Mouse (Mus musculus) midbrain, embryonic 16.5 days (tissue): ENCODE data around the gene Abhd17c. TPM values are rescaled to one million over a fixed set of nuclear protein-coding genes. Genes with fewer than 3 reads are reported as not detected.

Experiments
- ATAC-seq: fragments of 200-750 bp; cut with Nextera tagmentation; 2 replicates; pipeline ENCODE4 v1.8.0; 2017; ENCODE audit warnings: moderate TSS enrichment
- H3K27ac ChIP-seq: fragments of 300-500 bp; sonication (generic); 2 replicates; pipeline ENCODE4 v1.5.1; 2014; ENCODE audit warnings: mild to moderate bottlenecking, low read length, mixed read lengths
- H3K27me3 ChIP-seq: fragments of 300-500 bp; sonication (generic); 2 replicates; pipeline ENCODE4 v1.6.1; 2014; ENCODE audit warnings: low read depth, low read length, mixed read lengths; ENCODE audit not compliant: control insufficient read depth, insufficient read depth
- H3K36me3 ChIP-seq: fragments of 300-500 bp; sonication (generic); 2 replicates; pipeline ENCODE4 v1.6.1; 2014; ENCODE audit warnings: mild to moderate bottlenecking, low read length, moderate library complexity, mixed read lengths; ENCODE audit not compliant: control insufficient read depth, insufficient read depth
- H3K4me1 ChIP-seq: fragments of 300-500 bp; sonication (generic); 2 replicates; pipeline ENCODE4 v1.6.1; 2014; ENCODE audit warnings: mild to moderate bottlenecking, low read length, mixed read lengths; ENCODE audit not compliant: control insufficient read depth, insufficient read depth
- H3K4me2 ChIP-seq: fragments of 300-500 bp; sonication (generic); 2 replicates; pipeline ENCODE4 v1.6.1; 2014; ENCODE audit warnings: mild to moderate bottlenecking, low read length, mixed read lengths
- H3K4me3 ChIP-seq: fragments of 300-500 bp; sonication (generic); 2 replicates; pipeline ENCODE4 v1.5.1; 2014; ENCODE audit warnings: low read depth, mild to moderate bottlenecking, low read length, moderate library complexity, mixed read lengths
- H3K9ac ChIP-seq: fragments of 300-500 bp; sonication (generic); 2 replicates; pipeline ENCODE4 v1.6.1; 2014; ENCODE audit warnings: low read depth, low read length, mixed read lengths
- H3K9me3 ChIP-seq: fragments of 300-500 bp; sonication (generic); replicated peaks from 2 replicates; pipeline ENCODE4 v1.6.1; 2014; ENCODE audit warnings: mild to moderate bottlenecking, low read length, mixed read lengths; ENCODE audit not compliant: control insufficient read depth, poor library complexity, severe bottlenecking
- WGBS: fragments of 180-500 bp; shearing (Covaris S2); extraction: QIAGEN DNeasy Blood & Tissue Kit; methylation state at CpG from one replicate; pipeline ENCODE4 v1.1.7; 2014; 5-methylcytosine and 5-hydroxymethylcytosine counted together
- polyA plus RNA-seq: library from polyadenylated mRNA; unstranded; fragments of >200 nt; fragmentation: Nextera tagmentation; extraction: Ambion mirVana; gene quantifications from 2 replicates; pipeline ENCODE4 v1.2.1, GENCODE M21; 2015

Gene Abhd17c
- polyA plus RNA-seq, 1 experiment from 2014 or later, result 18.7 TPM

- H3K4me2 ChIP-seq, result no peak overlapping the region
- peak overlapping the region; percentile 39 for H3K27ac ChIP-seq
- peak; percentile 88 for ATAC-seq
- no peak overlapping the region for H3K4me3 ChIP-seq
- H3K4me1 ChIP-seq, result peaks cover 2% of the 10 kb centered on the region; the same call in 1 of the 2 replicates
- no peaks in the 10 kb centered on the region for H3K9me3 ChIP-seq
- H3K9ac ChIP-seq, result no peak overlapping the region
- H3K27me3 ChIP-seq, result no peaks in the 10 kb centered on the region
- H3K36me3 ChIP-seq, result no peaks in the 10 kb centered on the region
- WGBS, result 71% methylated on average over 11 of the region's 11 CpGs
These were observed 23.2 kb upstream of the Abhd17c start for GRCm38 (mm10) chr7:84174655-84175448.

GRCm38 (mm10) chr7:84173394-84173793 lies 21.7 kb upstream of the Abhd17c start:
- Histone ChIP-seq H3K4me2 (no peak overlapping the region), H3K9ac (no peak overlapping the region), H3K27me3 (no peaks in the 10 kb centered on the region), H3K27ac (no peak overlapping the region), H3K9me3 (no peaks in the 10 kb centered on the region), H3K36me3 (no peaks in the 10 kb centered on the region), H3K4me3 (no peak overlapping the region), H3K4me1 (peaks cover 2% of the 10 kb centered on the region; the same call in 1 of the 2 replicates)
- WGBS, result 94% methylated on average over 4 of the region's 4 CpGs
- ATAC-seq, result no peak

GRCm38 (mm10) chr7:84171177-84171787 lies 19.6 kb upstream of the Abhd17c start:
- H3K4me1 ChIP-seq, result peaks cover 2% of the 10 kb centered on the region; the same call in 1 of the 2 replicates
- no peaks in the 10 kb centered on the region for H3K27me3 ChIP-seq
- no peak overlapping the region for H3K9ac ChIP-seq
- no peak overlapping the region for H3K27ac ChIP-seq
- no peak overlapping the region for H3K4me3 ChIP-seq
- no peaks in the 10 kb centered on the region for H3K9me3 ChIP-seq
- H3K36me3 ChIP-seq, result no peaks in the 10 kb centered on the region
- ATAC-seq, result no peak
- no peak overlapping the region for H3K4me2 ChIP-seq
- 93% methylated on average over 1 of the region's 1 CpGs for WGBS

- H3K4me2 ChIP-seq, result no peak overlapping the region
- 89% methylated on average over 2 of the region's 2 CpGs for WGBS
- ATAC-seq, result no peak
These were observed 16.7 kb upstream of the Abhd17c start for GRCm38 (mm10) chr7:84168355-84168754.

GRCm38 (mm10) chr7:84166721-84167419 lies 15.2 kb upstream of the Abhd17c start:
- Histone ChIP-seq H3K4me1 (no peaks in the 10 kb centered on the region), H3K36me3 (no peaks in the 10 kb centered on the region), H3K9me3 (no peaks in the 10 kb centered on the region), H3K9ac (no peak overlapping the region), H3K27me3 (no peaks in the 10 kb centered on the region), H3K4me2 (no peak overlapping the region), H3K4me3 (no peak overlapping the region), H3K27ac (no peak overlapping the region)
- ATAC-seq, result no peak
- 82% methylated on average over 4 of the region's 4 CpGs for WGBS

More at GRCm38 (mm10) chr7:84168355-84168754, 16.7 kb upstream of the Abhd17c start:
- H3K9me3 ChIP-seq, result no peaks in the 10 kb centered on the region
- H3K4me3 ChIP-seq, result no peak overlapping the region
- no peaks in the 10 kb centered on the region for H3K4me1 ChIP-seq
- H3K27ac ChIP-seq, result no peak overlapping the region
- no peak overlapping the region for H3K9ac ChIP-seq
- no peaks in the 10 kb centered on the region for H3K36me3 ChIP-seq
- no peaks in the 10 kb centered on the region for H3K27me3 ChIP-seq

GRCm38 (mm10) chr7:84166007-84166406 lies 14.3 kb upstream of the Abhd17c start:
- no peaks in the 10 kb centered on the region for H3K4me1 ChIP-seq
- no peaks in the 10 kb centered on the region for H3K27me3 ChIP-seq
- no peak overlapping the region for H3K9ac ChIP-seq
- H3K36me3 ChIP-seq, result no peaks in the 10 kb centered on the region
- H3K9me3 ChIP-seq, result no peaks in the 10 kb centered on the region
- 88% methylated on average over 1 of the region's 1 CpGs for WGBS
- no peak overlapping the region for H3K4me2 ChIP-seq
- ATAC-seq, result no peak
- H3K27ac ChIP-seq, result no peak overlapping the region
- H3K4me3 ChIP-seq, result no peak overlapping the region

- Histone ChIP-seq H3K27me3 (no peaks in the 10 kb centered on the region), H3K9me3 (no peaks in the 10 kb centered on the region), H3K9ac (no peak overlapping the region), H3K4me2 (no peak overlapping the region), H3K27ac (no peak overlapping the region), H3K36me3 (no peaks in the 10 kb centered on the region), H3K4me3 (no peak overlapping the region), H3K4me1 (no peaks in the 10 kb centered on the region)
- WGBS, result 57% methylated on average over 3 of the region's 3 CpGs
- no peak for ATAC-seq
These were observed 13.6 kb upstream of the Abhd17c start for GRCm38 (mm10) chr7:84165288-84165687.

GRCm38 (mm10) chr7:84164880-84165279 lies 13.2 kb upstream of the Abhd17c start:
- no peaks in the 10 kb centered on the region for H3K4me1 ChIP-seq
- H3K9me3 ChIP-seq, result no peaks in the 10 kb centered on the region
- no peaks in the 10 kb centered on the region for H3K27me3 ChIP-seq
- ATAC-seq, result no peak
- WGBS, result 86% methylated on average over 4 of the region's 4 CpGs
- H3K4me3 ChIP-seq, result no peak overlapping the region
- no peaks in the 10 kb centered on the region for H3K36me3 ChIP-seq
- no peak overlapping the region for H3K4me2 ChIP-seq
- no peak overlapping the region for H3K9ac ChIP-seq
- no peak overlapping the region for H3K27ac ChIP-seq

GRCm38 (mm10) chr7:84164419-84164818 lies 12.7 kb upstream of the Abhd17c start:
- Histone ChIP-seq H3K27ac (no peak overlapping the region), H3K9me3 (no peaks in the 10 kb centered on the region), H3K36me3 (no peaks in the 10 kb centered on the region), H3K4me1 (no peaks in the 10 kb centered on the region), H3K27me3 (no peaks in the 10 kb centered on the region), H3K9ac (no peak overlapping the region), H3K4me2 (no peak overlapping the region), H3K4me3 (no peak overlapping the region)
- WGBS, result 72% methylated on average over 2 of the region's 2 CpGs
- ATAC-seq, result no peak
